ENCODE assay signal across 9 mouse cellular contexts in the genomic region with DNA sequence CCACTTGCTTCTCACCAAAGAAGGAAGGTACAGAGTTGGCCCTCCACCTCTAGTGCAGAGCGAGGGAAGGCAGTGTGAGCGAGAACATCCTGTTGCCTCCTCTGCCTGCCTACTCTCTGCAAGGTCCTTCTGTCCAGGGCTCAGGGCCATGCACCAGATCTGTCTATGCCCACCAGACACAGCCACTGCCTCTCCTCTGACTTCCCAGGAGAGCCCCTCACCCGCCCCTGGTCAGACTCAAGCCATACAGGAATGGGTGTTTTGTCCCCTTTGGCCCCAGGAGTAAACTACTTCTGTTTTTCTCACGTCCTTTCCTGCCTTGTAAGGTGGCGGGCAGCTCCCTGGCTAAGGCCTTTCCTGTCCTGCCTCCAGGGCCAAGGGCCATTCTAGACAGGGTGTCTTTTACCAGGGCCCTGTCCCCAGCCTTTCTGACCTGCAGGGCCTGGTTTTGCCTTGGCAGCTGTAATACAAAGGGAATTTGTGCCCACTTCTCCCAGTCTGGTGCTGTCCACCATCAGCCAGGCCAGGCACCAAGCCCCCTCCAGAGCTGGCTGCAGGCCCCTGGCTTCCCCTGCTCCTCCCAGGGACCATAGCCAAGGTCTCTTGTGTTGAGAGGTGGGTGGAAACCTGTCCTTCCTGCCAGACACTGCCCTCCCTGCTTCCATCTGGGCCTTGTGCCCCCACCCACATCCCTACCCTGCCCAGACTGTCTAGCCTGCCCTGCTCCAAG. TPM values are rescaled to one million over a fixed set of nuclear protein-coding genes. Genes with fewer than 3 reads are reported as not detected.
DNase-seq lines count a peak whose midpoint lies in the region; ATAC-seq and TF ChIP-seq lines count a peak whose summit lies in the region.
"Had no signal": no experiment of that assay in that cellular context is flagged by ENCODE, and none has a peak within 500 bp of the region (broad histone marks: within the 10 kb centered on the region; RNA-seq: fewer than 3 reads in every experiment).

No protein-coding gene starts in this region.

- H3K4me2 ChIP-seq in liver, postnatal 0 days (ENCODE audit: low read depth, low read length) = no peak overlapping the region

- TF ChIP-seq CTCF in liver, postnatal 0 days (IDR thresholded peaks at IDR 0.05; ENCODE audit: low read depth) = no peak

- H3K4me3 ChIP-seq in liver, postnatal 0 days (ENCODE audit: low read depth, low read length) = no peak overlapping the region

- peak overlapping the region; percentile 44 for H3K27ac ChIP-seq in liver, postnatal 0 days (ENCODE audit: low read depth)

- ATAC-seq in liver, postnatal 0 days = no peak

- peaks cover 51% of the 10 kb centered on the region for H3K4me1 ChIP-seq in liver, postnatal 0 days (ENCODE audit: insufficient read depth)

- peak; percentile 61 for DNase-seq in layer of hippocampus, adult 9-11 months
- no peak for DNase-seq in layer of hippocampus, adult 18-20 months (ENCODE audit: low spot score in 2 of 2)
- DNase-seq in Muller cell, postnatal 12 days (ENCODE audit: inconsistent ontology term) = peak; percentile 73
- peak; percentile 84 to 93 for DNase-seq in cerebellum, postnatal 10 days
- peak; percentile 81 to 88 for DNase-seq in heart, postnatal 10 days
- no peak for DNase-seq in liver, postnatal 0 days
- DNase-seq in thymus, postnatal 25 days = peak; percentile 74
- no peak for DNase-seq in embryo, embryonic 11 days

- H3K36me3 ChIP-seq in liver, postnatal 0 days (replicated peaks; ENCODE audit: insufficient read depth, low read length) = peaks cover 7% of the 10 kb centered on the region

- TF ChIP-seq EP300 in liver, postnatal 0 days (IDR thresholded peaks at IDR 0.05; ENCODE audit: low read depth) = no peak

- intact Hi-C loops in heart, postnatal 10 days (cut with DNase I) = loop anchor here (2.0 kb wide), 1 partner anchor 94 kb away; the partner anchor contains the start of gene Ddx6

- H3K9me3 ChIP-seq in liver, postnatal 0 days (ENCODE audit: low read length) = no peaks in the 10 kb centered on the region

- no peak overlapping the region for H3K9ac ChIP-seq in liver, postnatal 0 days (replicated peaks)

- WGBS in liver, postnatal 0 days (ENCODE audit: insufficient replicate concordance) = 55% methylated on average over 5 of the region's 5 CpGs

- no peaks in the 10 kb centered on the region for H3K27me3 ChIP-seq in liver, postnatal 0 days (ENCODE audit: insufficient read depth, low read length)

RNA-seq across cellular contexts. Expression of gene Bcl9l, which starts 28.4 kb away (rescaled TPM):
- 10 to 100 TPM; 64.0 to 72.3 TPM for total RNA-seq in layer of hippocampus, adult 18-20 months (2021)
- total RNA-seq in heart, postnatal 10 days (2021) = 10 to 100 TPM; 66.8 to 73.0 TPM
- 2.0 and 2.2 TPM in 2 replicates for polyA plus RNA-seq in liver, postnatal 0 days (2015; fragmentation: Nextera tagmentation; extraction: Ambion mirVana)

RNA-seq across cellular contexts. Expression of gene Cxcr5, which starts 50.6 kb away (rescaled TPM):
- total RNA-seq in layer of hippocampus, adult 18-20 months (2021) = not detected
- under 1 TPM; 0.24 to 0.27 TPM for total RNA-seq in heart, postnatal 10 days (2021)
- 0.32 and 0.55 TPM in 2 replicates for polyA plus RNA-seq in liver, postnatal 0 days (2015; fragmentation: Nextera tagmentation; extraction: Ambion mirVana)

RNA-seq across cellular contexts. Expression of gene Upk2, which starts 56.3 kb away (rescaled TPM):
- total RNA-seq in layer of hippocampus, adult 18-20 months (2021) = not detected
- total RNA-seq in heart, postnatal 10 days (2021) = not detected
- polyA plus RNA-seq in liver, postnatal 0 days (2015; fragmentation: Nextera tagmentation; extraction: Ambion mirVana) = not detected in 2 replicates
- total RNA-seq: neutrophil, adult 5-6 weeks had no signal

Comparison
In these comparisons a context has a peak if more than half of its experiments do, and no peak if none do; other contexts are left out.
1. DNase-seq: peak in layer of hippocampus, adult 9-11 months (single experiment), Muller cell, postnatal 12 days (single experiment), cerebellum, postnatal 10 days (2 of 2), heart, postnatal 10 days (2 of 2) and thymus, postnatal 25 days (single experiment); none in layer of hippocampus, adult 18-20 months (0 of 2), liver, postnatal 0 days (single experiment) and embryo, embryonic 11 days (single experiment).